ENCODE assay signal across 8 mouse cellular contexts in the genomic region with DNA sequence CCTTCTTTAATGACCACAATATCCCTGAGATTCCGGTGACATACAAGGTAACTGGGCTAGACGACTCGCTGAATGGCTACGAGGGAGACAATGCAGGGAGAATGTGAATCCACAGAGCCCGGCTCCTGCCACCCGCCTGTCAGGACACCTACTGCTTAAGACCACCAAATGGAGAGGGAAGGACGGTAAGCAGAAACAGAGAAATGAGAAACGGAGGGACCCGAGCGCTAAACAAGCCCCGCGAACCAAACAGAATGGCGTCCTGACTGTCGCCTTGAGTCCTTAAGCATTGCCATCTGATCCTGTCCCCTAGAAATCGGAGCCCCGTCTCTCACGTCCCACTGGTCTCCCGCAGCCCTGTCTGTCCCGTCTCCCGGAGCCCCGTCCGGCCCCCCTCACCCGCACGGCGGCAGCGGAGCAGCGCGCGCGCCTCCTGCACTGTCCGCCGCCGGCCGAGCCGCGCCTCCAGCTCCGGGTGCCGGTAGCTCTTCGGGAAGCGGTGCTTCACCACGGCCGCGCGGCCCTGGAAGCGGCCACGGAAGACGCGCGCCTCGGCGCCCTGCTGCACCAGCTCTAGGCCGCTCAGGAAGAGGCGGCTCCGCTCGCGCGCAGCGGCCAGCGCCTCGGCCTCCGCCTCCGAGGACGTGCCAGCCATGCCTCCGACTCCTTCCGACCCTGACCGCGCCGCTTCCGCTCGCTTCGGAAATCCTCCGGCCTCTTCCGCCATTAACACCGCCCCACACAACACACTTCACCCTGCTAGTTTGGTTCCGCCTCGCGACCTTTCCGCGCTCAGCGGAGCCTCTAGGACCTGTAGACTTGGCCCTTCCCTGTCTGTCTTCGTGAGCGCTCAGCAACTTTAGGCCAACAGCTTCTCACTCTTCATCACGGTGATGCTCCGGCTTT. TPM values are rescaled to one million over a fixed set of nuclear protein-coding genes. Genes with fewer than 3 reads are reported as not detected.
DNase-seq lines count a peak whose midpoint lies in the region; ATAC-seq and TF ChIP-seq lines count a peak whose summit lies in the region.

A gene (minus strand): TSS at position 677 of the 906 bp plus-strand sequence.

- peak; percentile 87 for ATAC-seq in forebrain, embryonic 14.5 days
- peak; percentile 91 for ATAC-seq in neural tube, embryonic 14.5 days (ENCODE audit: low read depth)

- peak within 1 kb of the TSS; percentile 32; the same call in 1 of the 2 replicates for H3K27ac ChIP-seq in ES-E14 (ENCODE audit: insufficient read depth, low read depth, low read length, poor library complexity, severe bottlenecking)
- H3K27ac ChIP-seq in forebrain, embryonic 14.5 days (ENCODE audit: low read depth, low read length): peak within 1 kb of the TSS; percentile 80
- H3K27ac ChIP-seq in neural tube, embryonic 14.5 days (ENCODE audit: low read depth, low read length): peak within 1 kb of the TSS; percentile 73
- peak within 1 kb of the TSS; percentile 32 for H3K27ac ChIP-seq in testis, adult 2 months (ENCODE audit: control insufficient read depth, insufficient read depth, low read depth, low read length)

- DNase-seq in ES-E14 (ENCODE audit: low read depth, low spot score): peak; percentile 59
- peak; percentile 80 for DNase-seq in cerebellum, adult 11 months
- DNase-seq in forebrain, embryonic 14.5 days (ENCODE audit: low spot score): peak; percentile 76
- DNase-seq in heart, postnatal 10 days: peak; percentile 88 to 90
- peak; percentile 86 to 90 for DNase-seq in kidney, postnatal 4 days
- peak; percentile 85 to 86 for DNase-seq in lung, adult 18-20 months

- no peak for TF ChIP-seq CTCF in testis, adult 2 months (IDR thresholded peaks at IDR 0.05; ENCODE audit: control insufficient read depth, insufficient read depth, insufficient replicate concordance, low read depth, low read length)

- no peaks in the 10 kb centered on the region for H3K27me3 ChIP-seq in forebrain, embryonic 14.5 days (replicated peaks; ENCODE audit: control insufficient read depth, insufficient read depth, low read length)
- no peaks in the 10 kb centered on the region for H3K27me3 ChIP-seq in neural tube, embryonic 14.5 days (ENCODE audit: control insufficient read depth, insufficient read depth, low read length)
- H3K27me3 ChIP-seq in testis, adult 2 months (ENCODE audit: control insufficient read depth, insufficient read depth, low read length): no peaks in the 10 kb centered on the region

- H3K9me3 ChIP-seq in ES-E14 (ENCODE audit: control insufficient read depth, insufficient read depth, low read depth, low read length): no peaks in the 10 kb centered on the region
- H3K9me3 ChIP-seq in forebrain, embryonic 14.5 days (replicated peaks; ENCODE audit: control insufficient read depth, low read length): no peaks in the 10 kb centered on the region
- H3K9me3 ChIP-seq in neural tube, embryonic 14.5 days (ENCODE audit: control insufficient read depth, low read length): no peaks in the 10 kb centered on the region

- peaks cover 3 to 6% of the 10 kb centered on the region in 2 experiments; a peak in 2 of 4 replicates for H3K4me1 ChIP-seq in ES-E14 (ENCODE audit: control insufficient read depth in 2 of 2, insufficient read depth in 2 of 2, low read length in 2 of 2, poor library complexity in 1 of 2)
- H3K4me1 ChIP-seq in forebrain, embryonic 14.5 days (ENCODE audit: control insufficient read depth, insufficient read depth, low read length): peaks cover 7% of the 10 kb centered on the region
- peaks cover 14% of the 10 kb centered on the region for H3K4me1 ChIP-seq in neural tube, embryonic 14.5 days (ENCODE audit: control insufficient read depth, insufficient read depth, low read length)
- peaks cover 3% of the 10 kb centered on the region for H3K4me1 ChIP-seq in testis, adult 2 months (ENCODE audit: control insufficient read depth, insufficient read depth, low read length)

- peak within 1 kb of the TSS; percentile 92 for H3K9ac ChIP-seq in ES-E14 (ENCODE audit: insufficient read depth, low read depth, low read length, poor library complexity, severe bottlenecking)
- H3K9ac ChIP-seq in forebrain, embryonic 14.5 days (ENCODE audit: low read length): peak within 1 kb of the TSS; percentile 80
- H3K9ac ChIP-seq in neural tube, embryonic 14.5 days (replicated peaks; ENCODE audit: low read depth, low read length): peak within 1 kb of the TSS; percentile 71

- in situ Hi-C loops in ES-E14 (cut with MboI; ENCODE audit: low sequenced_read_pairs in 2 of 2, unreplicated experiment in 2 of 2): no loop called here

- H3K4me2 ChIP-seq in forebrain, embryonic 14.5 days (ENCODE audit: low read length): peak within 1 kb of the TSS; percentile 72
- peak within 1 kb of the TSS; percentile 71 for H3K4me2 ChIP-seq in neural tube, embryonic 14.5 days (ENCODE audit: low read depth, low read length)

- under 1% methylated on average over 81 of the region's 84 CpGs for WGBS in forebrain, embryonic 14.5 days
- WGBS in neural tube, embryonic 14.5 days: under 1% methylated on average over 76 of the region's 84 CpGs

- H3K4me3 ChIP-seq in ES-E14 (ENCODE audit: insufficient read depth in 1 of 2, low read depth in 1 of 2, low read length in 2 of 2, poor library complexity in 1 of 2, severe bottlenecking in 1 of 2): peak within 1 kb of the TSS; percentile 75 to 89
- H3K4me3 ChIP-seq in forebrain, embryonic 14.5 days (ENCODE audit: low read depth, low read length): peak within 1 kb of the TSS; percentile 65
- peak within 1 kb of the TSS; percentile 67 for H3K4me3 ChIP-seq in neural tube, embryonic 14.5 days (ENCODE audit: low read depth, low read length)
- H3K4me3 ChIP-seq in testis, adult 2 months (ENCODE audit: control insufficient read depth, low read depth, low read length): peak within 1 kb of the TSS; percentile 92

- intact Hi-C loops in heart, postnatal 10 days (cut with DNase I): no loop called here

- TF ChIP-seq POLR2A in testis, adult 2 months (IDR thresholded peaks at IDR 0.05; ENCODE audit: control insufficient read depth, low read depth, low read length): peak; percentile 66; the same call in 1 of the 2 replicates

- H3K36me3 ChIP-seq in ES-E14 (ENCODE audit: control insufficient read depth, insufficient read depth, low read length, poor library complexity, severe bottlenecking): peaks cover 12% of the 10 kb centered on the region; the same call in 1 of the 2 replicates
- peaks cover 31% of the 10 kb centered on the region for H3K36me3 ChIP-seq in forebrain, embryonic 14.5 days (ENCODE audit: control insufficient read depth, insufficient read depth, low read length)
- H3K36me3 ChIP-seq in neural tube, embryonic 14.5 days (ENCODE audit: control insufficient read depth, insufficient read depth, low read length): peaks cover 23% of the 10 kb centered on the region
- H3K36me3 ChIP-seq in testis, adult 2 months (ENCODE audit: control insufficient read depth, insufficient read depth, low read length): no peaks in the 10 kb centered on the region

TF ChIP-seq in ES-E14, 5 proteins besides CTCF, POLR2A, EP300 and RAD21:
- peak; percentile 79; the same call in 1 of the 2 replicates for TF ChIP-seq ZNF384 (IDR thresholded peaks at IDR 0.05; ENCODE audit: low read depth, low read length)
- peak; percentile 80; the same call in 1 of the 2 replicates for TF ChIP-seq HCFC1 (IDR thresholded peaks at IDR 0.05; ENCODE audit: borderline replicate concordance, insufficient read depth, low read length)
- TF ChIP-seq CHD2 (IDR thresholded peaks at IDR 0.05; ENCODE audit: low read depth, low read length): no peak
TF ChIP-seq in ES-E14: peak in this region for 2.

RNA-seq across cellular contexts. Expression of the gene that starts here (rescaled TPM):
- total RNA-seq in ES-E14 (2012; rRNA removed): 19.5 and 22.0 TPM in 2 replicates
- 37.0 and 45.0 TPM in 2 replicates for polyA plus RNA-seq in forebrain, embryonic 14.5 days (2014; fragmentation: Nextera tagmentation; extraction: Ambion mirVana)
- 10 to 100 TPM in 1 of 2 experiments, 1 to 10 TPM in 1; 9.7 to 10.5 TPM for total RNA-seq in heart, postnatal 10 days (2021)
- polyA plus RNA-seq in neural tube, embryonic 14.5 days (2014; fragmentation: Nextera tagmentation; extraction: Ambion mirVana): 36.9 and 39.2 TPM in 2 replicates
- polyA plus RNA-seq in testis, adult 2 months (2012; rRNA removed): 8.0 and 9.2 TPM in 2 replicates

Comparison
In these comparisons a context has a peak if more than half of its experiments do, and no peak if none do; other contexts are left out.
1. Peak in every context shown above with its lines: DNase-seq, ATAC-seq, H3K4me3 ChIP-seq and H3K27ac ChIP-seq.